Mouse (Mus musculus) C2C12 (cell line): ENCODE results near the gene Armc9. TPM values are rescaled to one million over a fixed set of nuclear protein-coding genes. Genes with fewer than 3 reads are reported as not detected.

ENCODE experiments used
- H3K27me3 ChIP-seq: one replicate; pipeline ENCODE4 v1.6.1; 2011; ENCODE audit not compliant: control insufficient read depth, insufficient read depth, insufficient read length
- H3K36me3 ChIP-seq: one replicate; pipeline ENCODE4 v1.6.1; 2011; ENCODE audit not compliant: control insufficient read depth, insufficient read depth
- H3K4me3 ChIP-seq: one replicate; pipeline ENCODE4 v1.5.1; 2011; ENCODE audit warnings: mild to moderate bottlenecking, control low read depth; ENCODE audit not compliant: poor library complexity, insufficient read depth, severe bottlenecking
- H3K79me2 ChIP-seq: one replicate; pipeline ENCODE4 v1.6.1; 2011; ENCODE audit not compliant: control insufficient read depth, insufficient read depth
- H3K79me3 ChIP-seq: one replicate; pipeline ENCODE4 v1.6.1; 2011; ENCODE audit warnings: low read depth, control low read depth
- H3ac ChIP-seq: one replicate; pipeline ENCODE3; 2011; ENCODE audit warnings: low read depth; ENCODE audit not compliant: control insufficient read depth, insufficient read length
- CEBPB ChIP-seq: IDR thresholded peaks from one replicate; pipeline ENCODE4 v1.6.1; 2011; ENCODE audit warnings: low read depth, mild to moderate bottlenecking, control low read depth, moderate library complexity
- CTCF ChIP-seq: IDR thresholded peaks from one replicate; pipeline ENCODE4 v1.5.1; 2011; ENCODE audit not compliant: control insufficient read depth, insufficient read depth, insufficient read length
- FOSL1 ChIP-seq: IDR thresholded peaks from one replicate; pipeline ENCODE4 v1.8.0; 2011; ENCODE audit warnings: mild to moderate bottlenecking, low read length; ENCODE audit not compliant: poor library complexity, insufficient read depth, severe bottlenecking
- MAX ChIP-seq: IDR thresholded peaks from one replicate; pipeline ENCODE4 v1.6.1; 2011; ENCODE audit warnings: mild to moderate bottlenecking, control low read depth
- MYOD1 ChIP-seq: IDR thresholded peaks from one replicate; pipeline ENCODE4 v1.6.1; 2011; ENCODE audit warnings: low read depth; ENCODE audit not compliant: control insufficient read depth, insufficient read length
- MYOG ChIP-seq: IDR thresholded peaks from one replicate; pipeline ENCODE4 v1.6.1; 2011; ENCODE audit not compliant: control insufficient read depth, insufficient read length; ENCODE audit errors: extremely low read depth
- USF1 ChIP-seq: IDR thresholded peaks from one replicate; pipeline ENCODE4 v1.6.1; 2011; ENCODE audit warnings: low read depth, mild to moderate bottlenecking, control low read depth, moderate library complexity
- polyA plus RNA-seq: library from polyadenylated mRNA; unstranded; fragments of >200 nt; fragmentation: generic; extraction: Trizol; gene quantifications from one replicate; pipeline ENCODE4 v1.2.1, GENCODE M21; 2012; ENCODE audit warnings: missing spikeins

Gene Armc9
- polyA plus RNA-seq, 1 experiment = 5.6 TPM

DNA sequence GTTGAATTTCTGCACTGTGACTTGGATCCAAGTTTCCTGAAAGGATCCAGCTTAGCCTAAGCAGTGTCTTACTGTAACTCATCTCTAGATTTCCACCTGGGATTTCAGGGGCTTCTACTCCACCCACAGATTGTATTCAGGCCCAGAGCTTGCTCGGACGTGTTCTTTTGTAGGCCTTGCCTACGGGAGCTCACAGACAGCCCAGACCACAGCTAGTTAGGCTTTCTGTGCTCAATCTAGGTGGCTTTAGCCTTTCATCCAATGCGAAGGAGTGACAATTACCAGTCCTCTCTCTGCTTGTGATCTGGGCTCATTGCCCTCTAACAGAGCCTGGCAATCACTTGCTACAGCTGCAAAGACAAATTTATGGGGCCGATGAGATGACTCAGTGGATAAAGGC is 8.3 kb upstream of the Armc9 start:
- Histone ChIP-seq H3K79me3 (no peaks in the 10 kb centered on the region), H3K27me3 (no peaks in the 10 kb centered on the region), H3K36me3 (peaks cover 6% of the 10 kb centered on the region), H3K4me3 (no peak overlapping the region), H3K79me2 (no peaks in the 10 kb centered on the region), H3ac (no peak overlapping the region)
- TF ChIP-seq USF1 (no peak), FOSL1 (no peak), MYOD1 (peak; percentile 23)

DNA sequence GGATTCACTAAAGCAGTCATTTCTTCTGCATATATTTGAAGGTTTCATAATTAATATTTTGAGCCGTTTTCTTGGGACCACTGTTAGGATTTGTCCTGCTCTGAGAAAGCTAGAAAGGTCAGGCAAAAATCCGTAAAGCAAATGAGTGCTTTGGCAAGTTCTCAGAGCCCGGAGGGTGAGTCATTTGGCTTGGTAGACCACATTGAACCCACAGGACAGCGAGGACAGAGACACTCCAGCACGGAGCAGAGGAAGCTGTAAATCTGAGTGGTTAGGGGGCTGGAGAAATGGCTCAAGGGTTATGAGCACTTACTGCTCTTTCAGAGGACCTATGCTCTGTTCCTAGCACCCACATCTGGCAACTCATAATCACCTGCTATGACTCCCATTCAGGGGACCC is 7.0 kb upstream of the Armc9 start:
- no peak for TF ChIP-seq CEBPB
- TF ChIP-seq CTCF = no peak
- TF ChIP-seq MAX = peak; percentile 68
- TF ChIP-seq MYOG = no peak
- TF ChIP-seq USF1 = no peak
- peak; percentile 87 for TF ChIP-seq FOSL1
- no peak for TF ChIP-seq MYOD1
- Histone ChIP-seq H3K4me3 (no peak overlapping the region), H3K79me2 (no peaks in the 10 kb centered on the region), H3ac (no peak overlapping the region), H3K36me3 (peaks cover 6% of the 10 kb centered on the region), H3K79me3 (no peaks in the 10 kb centered on the region), H3K27me3 (no peaks in the 10 kb centered on the region)

DNA sequence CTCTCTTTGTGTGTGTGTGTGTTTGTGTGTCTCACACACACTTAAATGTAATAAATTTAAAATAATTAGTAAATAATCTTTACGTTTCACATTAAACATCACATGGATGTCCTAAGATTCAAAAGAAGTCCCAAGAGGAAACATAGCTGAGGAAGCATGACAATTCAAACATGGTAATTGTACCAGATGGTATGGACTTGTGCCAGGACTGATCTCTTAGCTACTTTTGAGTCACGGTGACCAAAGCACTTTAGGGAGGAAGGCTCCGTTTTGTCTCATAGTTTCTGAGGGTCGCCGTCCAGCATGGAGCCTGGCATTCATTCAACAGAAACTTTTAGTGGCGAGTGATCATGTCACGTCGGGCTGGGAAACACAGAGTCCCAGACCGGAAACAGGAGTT is 6.4 kb upstream of the Armc9 start:
- no peak overlapping the region for H3K4me3 ChIP-seq
- H3K79me2 ChIP-seq = no peaks in the 10 kb centered on the region
- H3K27me3 ChIP-seq = no peaks in the 10 kb centered on the region
- peaks cover under 1% of the 10 kb centered on the region for H3K36me3 ChIP-seq
- no peaks in the 10 kb centered on the region for H3K79me3 ChIP-seq
- H3ac ChIP-seq = no peak overlapping the region
- TF ChIP-seq MYOG (no peak), MYOD1 (no peak), CEBPB (no peak), USF1 (no peak), MAX (no peak), CTCF (no peak), FOSL1 (no peak)

DNA sequence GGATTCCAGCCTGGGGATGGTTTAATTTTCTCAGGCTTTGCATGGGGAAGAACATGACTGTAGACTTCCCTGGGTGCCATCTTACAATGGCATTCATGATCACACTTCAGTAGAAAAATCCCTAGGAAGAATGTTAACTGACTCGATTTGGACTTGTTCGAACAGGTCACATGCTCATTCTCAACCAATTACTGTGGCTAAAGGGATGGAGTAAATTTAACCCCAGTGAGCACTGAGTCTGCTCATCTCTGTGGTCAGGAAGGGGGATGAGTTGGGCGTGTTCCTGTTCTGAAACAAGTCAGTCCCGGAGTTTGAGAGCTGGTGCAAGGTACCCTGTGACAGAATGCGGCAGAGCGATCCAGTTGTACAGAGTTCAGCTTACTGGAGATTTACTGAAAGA is 3.7 kb upstream of the Armc9 start:
- Histone ChIP-seq H3K4me3 (no peak overlapping the region), H3ac (no peak overlapping the region), H3K36me3 (no peaks in the 10 kb centered on the region), H3K79me2 (peaks cover under 1% of the 10 kb centered on the region), H3K79me3 (peaks cover 1% of the 10 kb centered on the region), H3K27me3 (no peaks in the 10 kb centered on the region)
- TF ChIP-seq USF1 (peak; percentile 76), MAX (no peak)

DNA sequence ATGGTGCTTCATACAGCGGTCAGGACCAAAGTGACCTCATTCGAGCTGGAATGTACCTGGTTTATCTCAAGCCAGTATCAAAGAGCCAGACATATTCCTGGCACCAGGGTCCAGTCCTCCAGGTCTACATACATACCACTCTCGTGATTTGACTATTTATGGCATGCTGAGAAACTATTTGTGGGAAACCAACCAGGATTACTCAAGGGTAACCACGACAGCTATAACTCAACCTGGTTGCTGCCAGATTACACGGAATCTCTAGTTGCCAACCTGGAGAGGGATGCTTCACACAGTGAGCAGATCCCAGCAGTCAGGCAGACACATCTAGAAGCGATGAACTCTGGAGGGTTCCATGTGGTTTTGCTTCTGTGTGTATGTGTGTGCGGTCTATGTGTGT is 3.2 kb upstream of the Armc9 start:
- TF ChIP-seq FOSL1 (no peak), CTCF (no peak), USF1 (no peak), MYOD1 (no peak), MAX (no peak), MYOG (no peak), CEBPB (no peak)

DNA sequence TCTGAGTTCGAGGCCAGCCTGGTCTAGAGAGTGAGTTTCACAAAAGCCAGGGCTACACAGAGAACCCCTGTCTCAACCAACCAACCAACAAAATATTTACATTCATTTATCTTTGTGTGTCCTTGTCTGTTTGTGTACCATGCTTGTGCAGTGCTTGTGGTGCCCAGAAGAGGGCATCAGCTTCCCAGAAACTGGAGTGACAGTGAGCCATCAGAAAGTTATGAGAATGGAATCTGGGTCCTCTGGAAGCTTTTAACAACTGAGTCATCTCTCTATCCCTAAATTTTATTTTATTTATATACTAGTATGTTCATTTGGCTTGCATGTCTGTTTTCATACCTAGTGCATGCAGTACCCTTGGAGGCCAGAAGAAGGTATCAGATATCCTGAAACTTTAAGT is 2.0 kb upstream of the Armc9 start:
- Histone ChIP-seq H3K79me3 (peaks cover 1% of the 10 kb centered on the region), H3K27me3 (no peaks in the 10 kb centered on the region), H3ac (no peak overlapping the region), H3K36me3 (no peaks in the 10 kb centered on the region), H3K79me2 (peaks cover 5% of the 10 kb centered on the region), H3K4me3 (no peak overlapping the region)
- no peak for TF ChIP-seq CTCF
- no peak for TF ChIP-seq CEBPB
- TF ChIP-seq FOSL1 = no peak
- no peak for TF ChIP-seq MAX
- TF ChIP-seq USF1 = no peak
- no peak for TF ChIP-seq MYOD1
- TF ChIP-seq MYOG = no peak

More for the DNA sequence above, 3.2 kb upstream of the Armc9 start:
- Histone ChIP-seq H3K36me3 (no peaks in the 10 kb centered on the region), H3K79me3 (peaks cover 1% of the 10 kb centered on the region), H3ac (no peak overlapping the region), H3K79me2 (peaks cover 5% of the 10 kb centered on the region), H3K4me3 (no peak overlapping the region), H3K27me3 (no peaks in the 10 kb centered on the region)

DNA sequence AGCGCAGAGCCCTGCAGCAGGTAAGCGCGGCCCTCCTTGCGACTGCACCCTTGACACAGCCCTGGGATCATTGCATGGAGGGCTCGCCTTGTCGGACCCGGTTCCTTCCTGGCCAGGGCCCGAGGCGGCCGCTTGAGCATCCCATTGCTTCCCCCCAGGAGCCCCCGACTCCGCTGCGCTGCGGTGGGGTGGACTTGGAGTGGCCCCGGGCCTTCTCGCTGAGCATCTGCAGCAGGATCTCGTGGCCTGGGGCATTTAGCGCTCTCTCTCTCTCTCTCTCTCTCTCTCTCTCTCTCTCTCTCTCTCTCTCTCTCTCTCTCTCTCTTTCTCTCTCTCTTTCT is 214 bp downstream of the Armc9 start:
- H3ac ChIP-seq = peak overlapping the region; percentile 81
- TF ChIP-seq MYOG = no peak
- TF ChIP-seq MYOD1 = no peak
- no peak for TF ChIP-seq MAX
- TF ChIP-seq FOSL1 = no peak
- TF ChIP-seq USF1 = no peak
- no peak for TF ChIP-seq CTCF
- TF ChIP-seq CEBPB = no peak
- H3K4me3 ChIP-seq = peak overlapping the region; percentile 51
- H3K79me2 ChIP-seq = peaks cover 5% of the 10 kb centered on the region
- H3K27me3 ChIP-seq = no peaks in the 10 kb centered on the region
- H3K79me3 ChIP-seq = peaks cover 1% of the 10 kb centered on the region
- no peaks in the 10 kb centered on the region for H3K36me3 ChIP-seq
